Mouse (Mus musculus): ENCODE results near the gene Nbeal2. TPM values are rescaled to one million over a fixed set of nuclear protein-coding genes. Genes with fewer than 3 reads are reported as not detected.

Gene Nbeal2
- polyA plus RNA-seq, 1 experiment from 2014 or later: 19.1 TPM

DNA sequence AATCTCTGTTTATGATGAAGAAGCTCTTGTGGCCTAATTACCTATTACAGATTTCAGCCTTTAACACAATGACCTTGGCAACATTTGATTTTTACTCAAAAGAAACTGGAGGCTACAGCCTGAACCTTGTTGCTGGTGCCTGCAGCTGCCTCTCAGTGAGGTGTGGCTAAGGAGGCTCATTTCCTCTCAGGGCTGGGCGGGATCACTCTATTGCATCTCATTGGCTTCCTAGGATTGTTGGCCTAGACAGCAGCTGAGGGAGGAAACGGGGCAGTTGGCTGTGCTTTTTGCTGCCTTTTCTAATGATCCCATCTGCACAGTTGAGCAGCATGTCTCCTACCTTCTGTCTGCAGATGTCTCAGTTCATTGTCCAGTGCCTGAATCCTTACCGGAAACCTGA is 36.9 kb downstream of the Nbeal2 start:
- DNase-seq (ENCODE audit: low spot score): peak; percentile 14

- DNase-seq (ENCODE audit: low spot score): no peak
Measured at GRCm38 (mm10) chr9:110611471-110611870, 42.5 kb downstream of the Nbeal2 start.

- DNase-seq (ENCODE audit: low spot score): no peak
Measured at GRCm38 (mm10) chr9:110583521-110583920, 70.4 kb downstream of the Nbeal2 start.

- no peak for DNase-seq (ENCODE audit: low spot score)
Measured at GRCm38 (mm10) chr9:110582161-110582560, 71.8 kb downstream of the Nbeal2 start.

Small RNA genes within 50 kb of the gene (microRNA-seq; reads per million reads assigned to microRNA genes)
- gene Mir8107 (ENCODE audit: borderline number of aligned reads): not detected

Other genes with a start within 250 kb of the Nbeal2 start
- 7.6 and 8.9 TPM in 2 replicates for gene Ptpn23, start 245.9 kb downstream of the Nbeal2 start, polyA plus RNA-seq (2015; fragmentation: Nextera tagmentation; extraction: Ambion mirVana)
- 2.9 and 7.4 TPM in 2 replicates for gene Ngp, start 234.4 kb downstream of the Nbeal2 start, polyA plus RNA-seq (2015; fragmentation: Nextera tagmentation; extraction: Ambion mirVana)
- gene Klhl18, start 177.5 kb downstream of the Nbeal2 start, polyA plus RNA-seq (2015; fragmentation: Nextera tagmentation; extraction: Ambion mirVana): 3.5 and 4.2 TPM in 2 replicates
- 1.2 and 1.4 TPM in 2 replicates for gene Kif9, start 177.2 kb downstream of the Nbeal2 start, polyA plus RNA-seq (2015; fragmentation: Nextera tagmentation; extraction: Ambion mirVana)
- 27.2 and 35.5 TPM in 2 replicates for gene Setd2, start 121.6 kb downstream of the Nbeal2 start, polyA plus RNA-seq (2015; fragmentation: Nextera tagmentation; extraction: Ambion mirVana)
- 4.3 and 5.3 TPM in 2 replicates for gene Nradd, start 29.7 kb downstream of the Nbeal2 start, polyA plus RNA-seq (2015; fragmentation: Nextera tagmentation; extraction: Ambion mirVana)
- gene Ccdc12, start 2.3 kb upstream of the Nbeal2 start, polyA plus RNA-seq (2015; fragmentation: Nextera tagmentation; extraction: Ambion mirVana): 210 and 226 TPM in 2 replicates
- gene Myl3, start 87.7 kb upstream of the Nbeal2 start, polyA plus RNA-seq (2015; fragmentation: Nextera tagmentation; extraction: Ambion mirVana): 0.94 and 1.4 TPM in 2 replicates
- gene Pth1r, start 93.0 kb upstream of the Nbeal2 start, polyA plus RNA-seq (2015; fragmentation: Nextera tagmentation; extraction: Ambion mirVana): 2.6 and 2.9 TPM in 2 replicates
- not detected in 2 replicates for gene Prss42, start 144.0 kb upstream of the Nbeal2 start, polyA plus RNA-seq (2015; fragmentation: Nextera tagmentation; extraction: Ambion mirVana)
- gene Prss44, start 159.8 kb upstream of the Nbeal2 start, polyA plus RNA-seq (2015; fragmentation: Nextera tagmentation; extraction: Ambion mirVana): 0.14 TPM in 1 of 2 replicates, not detected in the other
- gene Prss43, start 172.5 kb upstream of the Nbeal2 start, polyA plus RNA-seq (2015; fragmentation: Nextera tagmentation; extraction: Ambion mirVana): not detected in 2 replicates
- gene Prss45, start 180.4 kb upstream of the Nbeal2 start, polyA plus RNA-seq (2015; fragmentation: Nextera tagmentation; extraction: Ambion mirVana): not detected in 2 replicates
- not detected in 2 replicates for gene Prss46, start 190.3 kb upstream of the Nbeal2 start, polyA plus RNA-seq (2015; fragmentation: Nextera tagmentation; extraction: Ambion mirVana)
- gene Prss50, start 203.8 kb upstream of the Nbeal2 start, polyA plus RNA-seq (2015; fragmentation: Nextera tagmentation; extraction: Ambion mirVana): 0.14 and 0.18 TPM in 2 replicates
- gene Als2cl, start 225.7 kb upstream of the Nbeal2 start, polyA plus RNA-seq (2015; fragmentation: Nextera tagmentation; extraction: Ambion mirVana): 3.7 and 4.9 TPM in 2 replicates
- gene Tmie, start 226.0 kb upstream of the Nbeal2 start, polyA plus RNA-seq (2015; fragmentation: Nextera tagmentation; extraction: Ambion mirVana): 6.2 and 7.1 TPM in 2 replicates